Mouse (Mus musculus): ENCODE measurements around the gene Gm20388. TPM values are rescaled to one million over a fixed set of nuclear protein-coding genes. Genes with fewer than 3 reads are reported as not detected.

Gene Gm20388
- polyA plus RNA-seq, 1 experiment from 2014 or later: not detected

DNA sequence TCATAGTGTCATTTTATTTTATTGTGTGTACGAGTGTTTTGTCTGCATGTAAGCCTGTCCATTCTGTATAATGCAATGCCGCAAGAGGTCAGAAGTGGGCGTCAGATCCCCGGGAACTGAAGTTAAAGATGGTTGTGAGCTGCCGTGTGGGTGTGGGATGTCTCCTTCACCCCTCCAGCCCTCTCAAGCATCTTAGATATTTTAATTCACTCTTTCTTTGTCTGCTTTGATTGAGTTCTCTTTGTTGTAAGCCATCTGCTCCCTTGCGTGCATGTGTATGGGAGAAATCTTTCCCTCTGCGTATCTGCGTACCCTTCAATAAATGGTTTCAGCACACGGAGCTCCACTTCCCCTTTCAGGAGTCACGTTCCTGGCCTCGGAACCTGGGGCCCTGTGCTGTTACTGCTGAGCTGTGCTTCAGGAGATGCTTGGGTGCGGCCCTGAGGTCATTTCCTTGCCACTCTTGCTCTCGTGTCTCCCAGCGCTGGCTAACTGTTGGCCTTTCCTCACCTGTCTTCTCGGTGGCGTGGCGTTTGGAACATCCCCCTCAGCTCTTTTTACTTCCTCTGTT, 2060.9 kb downstream of the Gm20388 start:
- H3K9me3 ChIP-seq (ENCODE audit: control insufficient read depth): no peaks in the 10 kb centered on the region

DNA sequence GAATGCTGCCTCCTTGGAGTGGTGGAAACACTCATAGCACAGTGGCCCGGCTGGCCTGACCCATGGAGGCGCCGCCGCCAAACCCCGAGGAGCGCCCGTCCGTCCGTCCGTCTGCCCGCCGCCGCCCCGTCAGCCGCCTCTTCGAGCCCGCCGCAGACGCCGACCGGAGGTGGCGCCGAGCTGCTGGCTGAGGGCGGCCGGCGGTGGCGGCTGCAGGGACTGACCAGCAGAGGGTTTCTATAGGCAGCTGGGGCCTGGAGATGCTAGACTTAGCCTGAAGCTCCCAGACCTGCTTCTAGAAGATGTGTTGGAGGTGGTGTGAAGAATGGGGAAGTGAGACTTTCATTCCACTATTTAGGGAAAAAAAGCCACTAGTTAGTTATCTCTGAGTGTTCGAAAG, 2063.3 kb downstream of the Gm20388 start:
- Histone ChIP-seq H3K9me3 (ENCODE audit: control insufficient read depth) (no peaks in the 10 kb centered on the region), H3K9ac (ENCODE audit: low read depth, low read length) (no peak overlapping the region), H3K4me2 (replicated peaks; ENCODE audit: low read depth) (no peak overlapping the region), H3K4me1 (replicated peaks; ENCODE audit: control insufficient read depth, insufficient read depth, low read length) (no peaks in the 10 kb centered on the region), H3K36me3 (ENCODE audit: control insufficient read depth, insufficient read depth) (peaks cover 35% of the 10 kb centered on the region), H3K27me3 (replicated peaks; ENCODE audit: control insufficient read depth, insufficient read depth, low read length) (no peaks in the 10 kb centered on the region), H3K4me3 (ENCODE audit: low read depth, low read length) (no peak overlapping the region), H3K27ac (ENCODE audit: low read depth, low read length) (no peak overlapping the region)
- WGBS: 95% methylated on average over 28 of the region's 28 CpGs
- no peak for ATAC-seq
- no peak for TF ChIP-seq CTCF (IDR thresholded peaks at IDR 0.05; ENCODE audit: low read depth)

More for the DNA sequence above, 2060.9 kb downstream of the Gm20388 start:
- TF ChIP-seq CTCF (IDR thresholded peaks at IDR 0.05; ENCODE audit: low read depth): 0 out of 2 replicates have a peak, but pooled peaks have one; percentile 24
- Histone ChIP-seq H3K4me1 (replicated peaks; ENCODE audit: control insufficient read depth, insufficient read depth, low read length) (peaks cover 13% of the 10 kb centered on the region), H3K27me3 (replicated peaks; ENCODE audit: control insufficient read depth, insufficient read depth, low read length) (no peaks in the 10 kb centered on the region), H3K4me2 (replicated peaks; ENCODE audit: low read depth) (no peak overlapping the region), H3K4me3 (ENCODE audit: low read depth, low read length) (no peak overlapping the region), H3K36me3 (ENCODE audit: control insufficient read depth, insufficient read depth) (peaks cover 24% of the 10 kb centered on the region), H3K27ac (ENCODE audit: low read depth, low read length) (no peak overlapping the region), H3K9ac (ENCODE audit: low read depth, low read length) (no peak overlapping the region; the same call in 1 of the 2 replicates)
- 59% methylated on average over 17 of the region's 17 CpGs for WGBS
- 0 out of 2 replicates have a peak, but pooled peaks have one; percentile 22 for ATAC-seq

DNA sequence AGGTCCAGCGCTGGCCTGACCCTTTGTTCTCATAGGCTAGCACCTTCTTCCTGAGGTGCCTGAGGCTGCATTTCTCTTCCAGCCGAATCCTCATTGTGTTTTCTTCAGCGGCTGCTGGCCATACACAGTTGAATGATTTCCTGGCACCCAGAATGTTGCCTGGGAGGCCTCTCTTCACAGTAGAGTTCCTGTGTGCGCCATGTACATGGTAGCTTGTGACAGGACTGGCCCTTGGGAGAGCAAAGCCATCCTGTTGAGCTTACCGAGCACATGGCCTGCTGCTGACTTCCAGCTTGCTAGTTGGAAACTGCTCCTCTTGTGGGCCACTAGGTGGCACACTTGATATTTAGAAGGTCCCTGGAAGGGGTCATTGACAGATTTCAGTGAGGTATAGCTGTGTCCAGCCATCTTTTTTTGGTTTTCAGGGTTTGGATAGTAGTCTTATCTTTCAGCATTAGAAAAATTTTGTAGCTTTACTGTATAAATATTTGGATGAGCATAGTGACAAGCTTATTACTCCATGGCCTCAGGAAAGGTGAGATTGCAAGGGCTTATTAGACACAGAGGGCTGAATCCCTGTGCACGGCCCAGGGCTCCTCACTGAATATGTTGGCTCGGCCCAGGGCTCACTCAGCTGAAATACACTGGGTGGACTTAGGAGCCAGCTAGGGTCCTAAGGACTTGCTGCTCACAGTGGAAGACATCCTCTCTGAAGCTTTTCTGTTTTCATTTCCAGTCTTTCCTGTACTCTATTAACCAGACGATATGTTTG, 2067.4 kb downstream of the Gm20388 start:
- no peak overlapping the region for H3K27ac ChIP-seq (ENCODE audit: low read depth, low read length)
- no peak overlapping the region for H3K4me2 ChIP-seq (replicated peaks; ENCODE audit: low read depth)
- 0 out of 2 replicates have a peak, but pooled peaks have one; percentile 28 for ATAC-seq
- H3K9ac ChIP-seq (ENCODE audit: low read depth, low read length): no peak overlapping the region
- no peak overlapping the region for H3K4me3 ChIP-seq (ENCODE audit: low read depth, low read length)
- no peaks in the 10 kb centered on the region for H3K4me1 ChIP-seq (replicated peaks; ENCODE audit: control insufficient read depth, insufficient read depth, low read length)
- H3K36me3 ChIP-seq (ENCODE audit: control insufficient read depth, insufficient read depth): peaks cover 64% of the 10 kb centered on the region
- no peaks in the 10 kb centered on the region for H3K9me3 ChIP-seq (ENCODE audit: control insufficient read depth)
- 75% methylated on average over 8 of the region's 8 CpGs for WGBS
- no peaks in the 10 kb centered on the region for H3K27me3 ChIP-seq (replicated peaks; ENCODE audit: control insufficient read depth, insufficient read depth, low read length)
- TF ChIP-seq CTCF (IDR thresholded peaks at IDR 0.05; ENCODE audit: low read depth): peak; percentile 84

DNA sequence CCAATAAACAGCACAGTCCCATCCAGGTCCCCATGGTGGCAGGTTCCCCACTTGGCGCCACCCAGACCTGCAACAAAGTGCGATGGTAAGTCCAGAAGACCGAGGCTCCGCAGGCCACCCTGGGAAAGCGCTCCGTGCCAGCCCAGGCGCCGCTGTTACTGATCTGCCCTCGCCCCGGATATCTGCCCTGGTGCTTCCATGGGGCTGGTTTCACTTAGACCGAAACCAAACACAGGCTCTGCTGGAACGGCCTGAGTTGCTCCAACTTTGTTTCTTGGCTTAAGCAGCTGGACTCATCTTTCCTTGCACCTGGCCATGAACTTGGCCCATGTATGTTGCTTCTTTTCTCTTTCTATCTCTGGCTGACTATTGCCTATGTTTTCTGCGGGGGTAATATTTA, 2068.0 kb downstream of the Gm20388 start:
- Histone ChIP-seq H3K9ac (ENCODE audit: low read depth, low read length) (no peak overlapping the region), H3K4me3 (ENCODE audit: low read depth, low read length) (no peak overlapping the region), H3K9me3 (ENCODE audit: control insufficient read depth) (no peaks in the 10 kb centered on the region), H3K4me1 (replicated peaks; ENCODE audit: control insufficient read depth, insufficient read depth, low read length) (no peaks in the 10 kb centered on the region), H3K27ac (ENCODE audit: low read depth, low read length) (no peak overlapping the region), H3K27me3 (replicated peaks; ENCODE audit: control insufficient read depth, insufficient read depth, low read length) (no peaks in the 10 kb centered on the region), H3K36me3 (ENCODE audit: control insufficient read depth, insufficient read depth) (peaks cover 70% of the 10 kb centered on the region), H3K4me2 (replicated peaks; ENCODE audit: low read depth) (no peak overlapping the region)
- 94% methylated on average over 13 of the region's 13 CpGs for WGBS
- no peak for ATAC-seq
- TF ChIP-seq CTCF (IDR thresholded peaks at IDR 0.05; ENCODE audit: low read depth): no peak

DNA sequence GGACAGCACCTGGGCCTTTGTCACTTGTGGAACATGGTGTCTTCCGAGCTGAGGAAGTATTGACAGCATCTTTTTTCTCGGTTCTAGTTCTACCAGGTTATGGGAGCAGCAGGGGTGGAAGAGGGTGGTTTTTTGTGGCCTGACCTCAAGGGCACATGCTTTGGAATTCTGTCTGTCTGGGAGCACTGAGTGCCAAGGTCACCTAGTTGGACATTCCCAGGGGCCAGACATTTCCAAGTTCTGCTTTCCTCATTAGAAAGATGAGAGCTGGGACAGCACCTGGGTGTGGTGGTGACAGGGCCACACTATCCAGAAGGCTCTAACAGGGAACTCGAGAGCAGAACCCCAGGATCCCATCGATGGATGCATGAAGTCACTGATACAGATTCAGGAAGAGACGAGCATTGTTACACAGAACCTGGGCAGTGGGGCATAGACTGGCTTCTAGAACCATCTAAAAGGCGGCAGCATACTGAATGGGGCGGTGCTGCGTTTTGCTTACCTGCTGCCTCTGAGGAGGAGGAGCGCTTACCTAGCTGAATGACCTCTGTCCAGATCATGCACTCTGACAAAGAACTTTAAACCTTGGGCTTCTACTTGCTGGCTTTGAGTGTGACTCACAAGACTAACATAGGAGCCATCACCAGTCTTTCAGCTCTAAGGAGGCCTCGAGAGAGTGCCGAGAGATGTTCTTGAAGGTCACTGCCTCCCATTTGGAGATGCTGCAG, 2070.3 kb downstream of the Gm20388 start:
- Histone ChIP-seq H3K36me3 (ENCODE audit: control insufficient read depth, insufficient read depth) (peaks cover 61% of the 10 kb centered on the region), H3K4me1 (replicated peaks; ENCODE audit: control insufficient read depth, insufficient read depth, low read length) (no peaks in the 10 kb centered on the region), H3K4me2 (replicated peaks; ENCODE audit: low read depth) (no peak overlapping the region), H3K9me3 (ENCODE audit: control insufficient read depth) (no peaks in the 10 kb centered on the region), H3K9ac (ENCODE audit: low read depth, low read length) (no peak overlapping the region), H3K4me3 (ENCODE audit: low read depth, low read length) (no peak overlapping the region), H3K27me3 (replicated peaks; ENCODE audit: control insufficient read depth, insufficient read depth, low read length) (no peaks in the 10 kb centered on the region), H3K27ac (ENCODE audit: low read depth, low read length) (no peak overlapping the region)
- no peak for TF ChIP-seq CTCF (IDR thresholded peaks at IDR 0.05; ENCODE audit: low read depth)
- 89% methylated on average over 11 of the region's 11 CpGs for WGBS
- no peak for ATAC-seq

DNA sequence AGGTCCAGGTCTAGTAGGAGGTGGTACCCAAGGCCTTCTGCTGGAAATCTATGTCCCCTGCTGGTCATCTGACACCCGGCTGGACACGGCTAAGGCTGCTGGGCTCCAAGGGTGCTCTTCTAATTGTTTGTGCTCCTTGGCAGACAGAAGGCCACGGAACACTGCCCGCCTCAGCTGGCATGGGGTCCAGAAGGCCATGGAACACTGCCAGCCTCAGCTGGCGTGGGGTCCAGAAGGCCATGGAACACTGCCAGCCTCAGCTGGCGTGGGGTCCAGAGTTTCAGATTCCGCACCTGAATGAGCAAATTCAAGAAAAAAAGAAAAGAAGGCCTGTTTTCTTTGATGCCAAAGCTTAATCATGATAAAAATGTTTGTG, 2070.9 kb downstream of the Gm20388 start:
- Histone ChIP-seq H3K4me1 (replicated peaks; ENCODE audit: control insufficient read depth, insufficient read depth, low read length) (no peaks in the 10 kb centered on the region), H3K4me3 (ENCODE audit: low read depth, low read length) (no peak overlapping the region), H3K4me2 (replicated peaks; ENCODE audit: low read depth) (no peak overlapping the region), H3K9ac (ENCODE audit: low read depth, low read length) (no peak overlapping the region), H3K27me3 (replicated peaks; ENCODE audit: control insufficient read depth, insufficient read depth, low read length) (no peaks in the 10 kb centered on the region), H3K27ac (ENCODE audit: low read depth, low read length) (no peak overlapping the region), H3K9me3 (ENCODE audit: control insufficient read depth) (no peaks in the 10 kb centered on the region), H3K36me3 (ENCODE audit: control insufficient read depth, insufficient read depth) (peaks cover 56% of the 10 kb centered on the region)
- 82% methylated on average over 7 of the region's 7 CpGs for WGBS
- TF ChIP-seq CTCF (IDR thresholded peaks at IDR 0.05; ENCODE audit: low read depth): no peak
- ATAC-seq: no peak
